Mouse (Mus musculus) limb, embryonic 14.5 days (tissue): ENCODE results near the gene Sult4a1. TPM values are rescaled to one million over a fixed set of nuclear protein-coding genes. Genes with fewer than 3 reads are reported as not detected.
"Not testable (repeated sequence)": the region's sequence is repeated elsewhere in the genome, so short reads cannot be mapped to it uniquely, and the experiment has no call there.

Experiments
- ATAC-seq: fragments of 200-750 bp; cut with Nextera tagmentation; 2 replicates; pipeline ENCODE4 v1.8.0; 2017; ENCODE audit warnings: low read depth, moderate number of reproducible peaks, moderate TSS enrichment; ENCODE audit not compliant: low FRiP score
- DNase-seq: peaks from one replicate; pipeline ENCODE4 v3.0.0-alpha.2; 2015; ENCODE audit warnings: low spot score
- H3K27ac ChIP-seq: fragments of 300-500 bp; sonication (generic); replicated peaks from 2 replicates; pipeline ENCODE4 v1.5.1; 2014; ENCODE audit warnings: low read depth, mild to moderate bottlenecking, low read length, moderate library complexity, mixed read lengths
- H3K27me3 ChIP-seq: fragments of 300-500 bp; sonication (generic); 2 replicates; pipeline ENCODE4 v1.6.1; 2014; ENCODE audit warnings: low read length, mixed read lengths; ENCODE audit not compliant: control insufficient read depth, insufficient read depth
- H3K36me3 ChIP-seq: fragments of 300-500 bp; sonication (generic); 2 replicates; pipeline ENCODE4 v1.6.1; 2014; ENCODE audit warnings: mild to moderate bottlenecking, low read length, moderate library complexity, mixed read lengths; ENCODE audit not compliant: control insufficient read depth, insufficient read depth
- H3K4me1 ChIP-seq: fragments of 300-500 bp; sonication (generic); 2 replicates; pipeline ENCODE4 v1.6.1; 2014; ENCODE audit warnings: antibody characterized with exemption, low read length, mixed read lengths; ENCODE audit not compliant: control insufficient read depth, insufficient read depth
- H3K4me2 ChIP-seq: fragments of 300-500 bp; sonication (generic); replicated peaks from 2 replicates; pipeline ENCODE4 v1.6.1; 2014; ENCODE audit warnings: low read depth, mild to moderate bottlenecking, low read length, moderate library complexity; ENCODE audit not compliant: severe bottlenecking
- H3K4me3 ChIP-seq: fragments of 300-500 bp; sonication (generic); replicated peaks from 2 replicates; pipeline ENCODE4 v1.5.1; 2014; ENCODE audit warnings: low read length
- H3K9ac ChIP-seq: fragments of 300-500 bp; sonication (generic); 2 replicates; pipeline ENCODE4 v1.6.1; 2014; ENCODE audit warnings: mild to moderate bottlenecking, low read depth, low read length, moderate library complexity; ENCODE audit not compliant: severe bottlenecking
- H3K9me3 ChIP-seq: fragments of 300-500 bp; sonication (generic); 2 replicates; pipeline ENCODE4 v1.6.1; 2016; ENCODE audit warnings: low read length; ENCODE audit not compliant: control insufficient read depth
- POLR2A ChIP-seq: fragments of 200-500 bp; IDR thresholded peaks from 2 replicates; pipeline ENCODE4 v1.8.0; 2012; ENCODE audit warnings: inconsistent platforms, mild to moderate bottlenecking, moderate library complexity, borderline replicate concordance; ENCODE audit not compliant: insufficient read depth, insufficient read length; ENCODE audit errors: extremely low read depth
- WGBS: fragments of 180-500 bp; shearing (Covaris S2); extraction: QIAGEN DNeasy Blood & Tissue Kit; methylation state at CpG from one replicate; pipeline ENCODE4 v1.1.7; 2014; 5-methylcytosine and 5-hydroxymethylcytosine counted together
- polyA plus RNA-seq, 2 experiments: library from polyadenylated mRNA; depleted of rRNA in 1 of 2; stranded (reverse) in 1 of 2; unstranded in 1 of 2; fragments of >200 nt; fragmentation: Nextera tagmentation in 1 of 2; extraction: Ambion mirVana in 1 of 2; gene quantifications; 2 replicates each; pipeline versions ENCODE4 v1.2.1 to v1.2.3; 2012 to 2014

The Sult4a1 gene
- polyA plus RNA-seq, 2 experiments = 0.81 to 3.1 TPM

- 64% methylated on average over 5 of the region's 5 CpGs for WGBS
- TF ChIP-seq POLR2A = no peak
- H3K9ac ChIP-seq = no peak overlapping the region
- H3K36me3 ChIP-seq = no peaks in the 10 kb centered on the region
- H3K4me1 ChIP-seq = no peaks in the 10 kb centered on the region
- H3K27ac ChIP-seq = no peak overlapping the region
- no peak overlapping the region for H3K4me2 ChIP-seq
- H3K27me3 ChIP-seq = no peaks in the 10 kb centered on the region
- H3K9me3 ChIP-seq = no peaks in the 10 kb centered on the region
- H3K4me3 ChIP-seq = no peak overlapping the region
- no peak for ATAC-seq
- DNase-seq = no peak
Observed at GRCm38 (mm10) chr15:84115727-84116126, 10.2 kb upstream of the Sult4a1 start.

- Histone ChIP-seq H3K4me3 (no peak overlapping the region), H3K4me2 (no peak overlapping the region), H3K9me3 (no peaks in the 10 kb centered on the region), H3K27ac (no peak overlapping the region), H3K9ac (no peak overlapping the region), H3K27me3 (no peaks in the 10 kb centered on the region), H3K4me1 (no peaks in the 10 kb centered on the region), H3K36me3 (no peaks in the 10 kb centered on the region)
- no peak for DNase-seq
- no peak for TF ChIP-seq POLR2A
- ATAC-seq = no peak
- 75% methylated on average over 6 of the region's 6 CpGs for WGBS
Observed at GRCm38 (mm10) chr15:84113873-84114272, 8.3 kb upstream of the Sult4a1 start.

GRCm38 (mm10) chr15:84108899-84109298, 3.3 kb upstream of the Sult4a1 start:
- no peak for ATAC-seq
- Histone ChIP-seq H3K4me2 (no peak overlapping the region), H3K36me3 (no peaks in the 10 kb centered on the region), H3K27ac (no peak overlapping the region), H3K9ac (no peak overlapping the region), H3K9me3 (no peaks in the 10 kb centered on the region), H3K27me3 (peaks cover 28% of the 10 kb centered on the region), H3K4me1 (no peaks in the 10 kb centered on the region), H3K4me3 (no peak overlapping the region)
- peak; percentile 45 for DNase-seq
- TF ChIP-seq POLR2A = no peak
- 4% methylated on average over 13 of the region's 13 CpGs for WGBS

GRCm38 (mm10) chr15:84105924-84106500, 458 bp upstream of the Sult4a1 start:
- no peak for TF ChIP-seq POLR2A
- Histone ChIP-seq H3K36me3 (no peaks in the 10 kb centered on the region), H3K4me2 (peak overlapping the region; percentile 88), H3K27me3 (peaks cover 28% of the 10 kb centered on the region), H3K9me3 (no peaks in the 10 kb centered on the region), H3K4me3 (peak overlapping the region; percentile 47), H3K9ac (no peak overlapping the region), H3K4me1 (no peaks in the 10 kb centered on the region), H3K27ac (no peak overlapping the region)
- ATAC-seq (no peak), DNase-seq (no peak)
- 10% methylated on average over 12 of the region's 12 CpGs for WGBS

- Histone ChIP-seq H3K9me3 (no peaks in the 10 kb centered on the region), H3K4me1 (no peaks in the 10 kb centered on the region), H3K36me3 (no peaks in the 10 kb centered on the region), H3K4me3 (peak overlapping the region; percentile 47; the same call in 1 of the 2 replicates), H3K9ac (no peak overlapping the region), H3K4me2 (peak overlapping the region; percentile 88; the same call in 1 of the 2 replicates), H3K27ac (no peak overlapping the region), H3K27me3 (peaks cover 28% of the 10 kb centered on the region)
- DNase-seq (no peak), ATAC-seq (no peak)
- WGBS = 82% methylated on average over 7 of the region's 7 CpGs
- no peak for TF ChIP-seq POLR2A
Observed at GRCm38 (mm10) chr15:84104626-84105025, 928 bp downstream of the Sult4a1 start.

GRCm38 (mm10) chr15:84097536-84097935, 8.0 kb downstream of the Sult4a1 start:
- H3K9me3 ChIP-seq, H3K9ac ChIP-seq, H3K27ac ChIP-seq, H3K4me3 ChIP-seq, H3K4me1 ChIP-seq, H3K4me2 ChIP-seq, DNase-seq, H3K27me3 ChIP-seq, ATAC-seq, H3K36me3 ChIP-seq: not testable (repeated sequence)
- 86% methylated on average over 15 of the region's 15 CpGs for WGBS
